Mouse (Mus musculus): Measurements from ENCODE around the gene Reln.

The Reln gene

GRCm38 (mm10) chr5:22307072-22307471 lies 37.4 kb downstream of the Reln start:
- DNase-seq: no peak

- no peak for DNase-seq
Measured at GRCm38 (mm10) chr5:22303709-22304108, 40.8 kb downstream of the Reln start.

- DNase-seq: no peak
Measured at GRCm38 (mm10) chr5:22302309-22302708, 42.2 kb downstream of the Reln start.

- no peak for DNase-seq
Measured at GRCm38 (mm10) chr5:22300788-22301187, 43.7 kb downstream of the Reln start.

- no peak for DNase-seq
Measured at GRCm38 (mm10) chr5:22300046-22300445, 44.5 kb downstream of the Reln start.

GRCm38 (mm10) chr5:22295161-22295560 lies 49.3 kb downstream of the Reln start:
- DNase-seq: no peak

- DNase-seq: no peak
Measured at GRCm38 (mm10) chr5:22291409-22291808, 53.1 kb downstream of the Reln start.

- DNase-seq: no peak
Measured at GRCm38 (mm10) chr5:22285396-22285795, 59.1 kb downstream of the Reln start.

- no peak for DNase-seq
Measured at GRCm38 (mm10) chr5:22282141-22282665, 62.3 kb downstream of the Reln start.

- DNase-seq: no peak
Measured at GRCm38 (mm10) chr5:22280534-22281164, 63.9 kb downstream of the Reln start.

GRCm38 (mm10) chr5:22279201-22279600 lies 65.3 kb downstream of the Reln start:
- DNase-seq: no peak

GRCm38 (mm10) chr5:22274134-22274533 lies 70.4 kb downstream of the Reln start:
- no peak for DNase-seq

GRCm38 (mm10) chr5:22266489-22267301 lies 77.8 kb downstream of the Reln start:
- DNase-seq: no peak

GRCm38 (mm10) chr5:22262351-22262765 lies 82.1 kb downstream of the Reln start:
- no peak for DNase-seq

GRCm38 (mm10) chr5:22255346-22255745 lies 89.2 kb downstream of the Reln start:
- DNase-seq: no peak

- DNase-seq: no peak
Measured at GRCm38 (mm10) chr5:22253910-22254309, 90.6 kb downstream of the Reln start.

- DNase-seq: no peak
Measured at GRCm38 (mm10) chr5:22253318-22253717, 91.2 kb downstream of the Reln start.

- DNase-seq: no peak
Measured at GRCm38 (mm10) chr5:22247850-22248249, 96.7 kb downstream of the Reln start.

- DNase-seq: no peak
Measured at GRCm38 (mm10) chr5:22245056-22245455, 99.4 kb downstream of the Reln start.

GRCm38 (mm10) chr5:22243538-22243937 lies 101.0 kb downstream of the Reln start:
- DNase-seq: no peak

- DNase-seq: no peak
Measured at GRCm38 (mm10) chr5:22241560-22241959, 102.9 kb downstream of the Reln start.

- DNase-seq: no peak
Measured at GRCm38 (mm10) chr5:22236801-22237200, 107.7 kb downstream of the Reln start.

GRCm38 (mm10) chr5:22224515-22224914 lies 120.0 kb downstream of the Reln start:
- no peak for DNase-seq

- no peak for DNase-seq
Measured at GRCm38 (mm10) chr5:22223940-22224339, 120.6 kb downstream of the Reln start.

Data from thymus, postnatal 14 days (tissue).